Mouse (Mus musculus): ENCODE results near the gene Olfr372. TPM values are rescaled to one million over a fixed set of nuclear protein-coding genes. Genes with fewer than 3 reads are reported as not detected.
"Not testable (repeated sequence)": the region's sequence is repeated elsewhere in the genome, so short reads cannot be mapped to it uniquely, and the experiment has no call there.

Olfr372 gene
- total RNA-seq (2021), result not detected

GRCm38 (mm10) chr8:72040918-72041317 lies at the start of gene Olfr372:
TSS of gene Olfr372 (plus strand) at chr8:72041218.
- DNase-seq (ENCODE audit: low spot score in 2 of 2), result not testable (repeated sequence)
- intact Hi-C loops (cut with DNase I), result loop anchor here (5.0 kb wide), 1 partner anchor 51 kb away; no protein-coding TSS in a partner anchor

GRCm38 (mm10) chr8:71999434-71999833 lies 41.6 kb upstream of the Olfr372 start:
- intact Hi-C loops (cut with DNase I), result no loop called here
- DNase-seq (ENCODE audit: low spot score in 2 of 2), result no peak

- DNase-seq (ENCODE audit: low spot score in 2 of 2), result no peak
Observed at GRCm38 (mm10) chr8:72000223-72000622, 40.8 kb upstream of the Olfr372 start.

GRCm38 (mm10) chr8:72002942-72003341 lies 38.1 kb upstream of the Olfr372 start:
- no peak for DNase-seq (ENCODE audit: low spot score in 2 of 2)
- intact Hi-C loops (cut with DNase I), result loop anchor here (1.0 kb wide), 1 partner anchor 96 kb away; no protein-coding TSS in a partner anchor

More at GRCm38 (mm10) chr8:72000223-72000622, 40.8 kb upstream of the Olfr372 start:
- intact Hi-C loops (cut with DNase I), result no loop called here

- intact Hi-C loops (cut with DNase I), result no loop called here
- DNase-seq (ENCODE audit: low spot score in 2 of 2), result no peak
Observed at GRCm38 (mm10) chr8:72005912-72006311, 35.1 kb upstream of the Olfr372 start.

- intact Hi-C loops (cut with DNase I), result no loop called here
- DNase-seq (ENCODE audit: low spot score in 2 of 2), result no peak
Observed at GRCm38 (mm10) chr8:72006763-72007162, 34.3 kb upstream of the Olfr372 start.

GRCm38 (mm10) chr8:72008134-72008641 lies 32.8 kb upstream of the Olfr372 start:
- intact Hi-C loops (cut with DNase I), result no loop called here
- peak in 1 of 2 experiments; percentile 6 for DNase-seq (ENCODE audit: low spot score in 2 of 2)

- no peak for DNase-seq (ENCODE audit: low spot score in 2 of 2)
- intact Hi-C loops (cut with DNase I), result no loop called here
Observed at GRCm38 (mm10) chr8:72009473-72009872, 31.5 kb upstream of the Olfr372 start, which contains the start of gene Cyp4f18. TSS of gene Cyp4f18 (minus strand) at chr8:72009626.

GRCm38 (mm10) chr8:72013506-72014228 lies 27.4 kb upstream of the Olfr372 start:
- DNase-seq (ENCODE audit: low spot score in 2 of 2); intact Hi-C loops (cut with DNase I): not testable (repeated sequence)

- DNase-seq (ENCODE audit: low spot score in 2 of 2); intact Hi-C loops (cut with DNase I): not testable (repeated sequence)
Observed at GRCm38 (mm10) chr8:72017339-72017738, 23.7 kb upstream of the Olfr372 start.

- DNase-seq (ENCODE audit: low spot score in 2 of 2), result peak; percentile 10 to 50
- intact Hi-C loops (cut with DNase I), result no loop called here
Observed at GRCm38 (mm10) chr8:72018141-72018540, 22.9 kb upstream of the Olfr372 start.

- intact Hi-C loops (cut with DNase I); DNase-seq (ENCODE audit: low spot score in 2 of 2): not testable (repeated sequence)
Observed at GRCm38 (mm10) chr8:72019022-72019421, 22.0 kb upstream of the Olfr372 start.

- no peak for DNase-seq (ENCODE audit: low spot score in 2 of 2)
- intact Hi-C loops (cut with DNase I), result no loop called here
Observed at GRCm38 (mm10) chr8:72019816-72020215, 21.2 kb upstream of the Olfr372 start.

- intact Hi-C loops (cut with DNase I), result loop anchor here (1.0 kb wide), 1 partner anchor 8 kb away; no protein-coding TSS in a partner anchor
- DNase-seq (ENCODE audit: low spot score in 2 of 2), result peak; percentile 24 to 38
Observed at GRCm38 (mm10) chr8:72024886-72025285, 16.1 kb upstream of the Olfr372 start.

- peak; percentile 52 to 54 for DNase-seq (ENCODE audit: low spot score in 2 of 2)
- intact Hi-C loops (cut with DNase I), result loop anchor here (1.0 kb wide), 1 partner anchor 9 kb away; no protein-coding TSS in a partner anchor
Observed at GRCm38 (mm10) chr8:72032926-72033325, 8.1 kb upstream of the Olfr372 start.

- no peak for DNase-seq (ENCODE audit: low spot score in 2 of 2)
Observed at GRCm38 (mm10) chr8:72042493-72042892, 1.5 kb downstream of the Olfr372 start.

GRCm38 (mm10) chr8:72054633-72055032 lies 13.6 kb downstream of the Olfr372 start:
- intact Hi-C loops (cut with DNase I); DNase-seq (ENCODE audit: low spot score in 2 of 2): not testable (repeated sequence)

More at GRCm38 (mm10) chr8:72042493-72042892, 1.5 kb downstream of the Olfr372 start:
- intact Hi-C loops (cut with DNase I), result loop anchor here (5.0 kb wide), 1 partner anchor 50 kb away; no protein-coding TSS in a partner anchor

- DNase-seq (ENCODE audit: low spot score in 2 of 2); intact Hi-C loops (cut with DNase I): not testable (repeated sequence)
Observed at GRCm38 (mm10) chr8:72057643-72058042, 16.6 kb downstream of the Olfr372 start.

- DNase-seq (ENCODE audit: low spot score in 2 of 2); intact Hi-C loops (cut with DNase I): not testable (repeated sequence)
Observed at GRCm38 (mm10) chr8:72066819-72067399, 25.9 kb downstream of the Olfr372 start.

GRCm38 (mm10) chr8:72082877-72083276 lies 41.9 kb downstream of the Olfr372 start, which contains the start of gene Olfr373:
TSS of gene Olfr373 (plus strand) at chr8:72083177.
- DNase-seq (ENCODE audit: low spot score in 2 of 2); intact Hi-C loops (cut with DNase I): not testable (repeated sequence)

Measured in left cerebral cortex, postnatal 25 days (tissue).